Mouse (Mus musculus) CH12.LX (cell line): Measurements from ENCODE around the gene Smco2. TPM values are rescaled to one million over a fixed set of nuclear protein-coding genes. Genes with fewer than 3 reads are reported as not detected.
A peak's percentile ranks its signal among the peaks of the same experiment; 100 is the strongest.

Experiments used
- DNase-seq: peaks from one replicate; pipeline ENCODE4 v3.0.0-alpha.2; 2013; ENCODE audit errors: extremely low read depth
- H3K27ac ChIP-seq: 2 replicates; pipeline ENCODE4 v1.5.1; 2012; ENCODE audit warnings: low read depth, mild to moderate bottlenecking, control low read depth, moderate library complexity; ENCODE audit not compliant: insufficient read depth
- H3K27me3 ChIP-seq: replicated peaks from 2 replicates; pipeline ENCODE3; 2012; ENCODE audit warnings: inconsistent platforms
- H3K36me3 ChIP-seq, 2 experiments: replicated peaks in 1 of 2; 2 replicates each; pipeline versions ENCODE3 to v1.6.1; 2012; ENCODE audit warnings: inconsistent platforms in 1 of 2, low read length in 1 of 2, mild to moderate bottlenecking in 1 of 2, mixed read lengths in 1 of 2, moderate library complexity in 1 of 2; ENCODE audit not compliant: control insufficient read depth in 1 of 2, insufficient read depth in 1 of 2
- H3K4me1 ChIP-seq, 2 experiments: 2 replicates each; pipeline ENCODE4 v1.6.1; 2012; ENCODE audit warnings: inconsistent platforms in 1 of 2, moderate library complexity in 1 of 2; ENCODE audit not compliant: insufficient read depth in 2 of 2, control insufficient read depth in 1 of 2
- H3K4me2 ChIP-seq: 2 replicates; pipeline ENCODE4 v1.6.1; 2012; ENCODE audit warnings: low read depth, mild to moderate bottlenecking, control low read depth; ENCODE audit not compliant: poor library complexity, insufficient read depth, severe bottlenecking
- H3K4me3 ChIP-seq, 3 experiments: fragments of 150-350 bp in 1 of 3; sonication (generic) in 1 of 3; replicated peaks in 1 of 3; 2 replicates each; pipeline versions ENCODE3 to v1.5.1; 2011 to 2012; ENCODE audit warnings: low read depth in 2 of 3, low read length in 2 of 3, mild to moderate bottlenecking in 2 of 3, moderate library complexity in 2 of 3, control low read depth in 1 of 3, improper control_type of control experiment in 1 of 3, inconsistent platforms in 1 of 3, mixed read lengths in 1 of 3; ENCODE audit not compliant: poor library complexity in 1 of 3
- H3K79me2 ChIP-seq: replicated peaks from 2 replicates; pipeline ENCODE4 v1.6.1; 2012; ENCODE audit warnings: mild to moderate bottlenecking, moderate library complexity; ENCODE audit not compliant: control insufficient read depth, poor library complexity, insufficient read depth, severe bottlenecking; ENCODE audit errors: extremely low read depth
- H3K9ac ChIP-seq: 2 replicates; pipeline ENCODE4 v1.6.1; 2012; ENCODE audit warnings: low read depth, mild to moderate bottlenecking, control low read depth, moderate library complexity; ENCODE audit not compliant: insufficient read depth
- H3K9me3 ChIP-seq: replicated peaks from 2 replicates; pipeline ENCODE3; 2012; ENCODE audit warnings: low read length, inconsistent platforms, mixed read lengths
- BHLHE40 ChIP-seq: IDR thresholded peaks from 2 replicates; pipeline ENCODE4 v1.6.1; 2011; ENCODE audit warnings: mild to moderate bottlenecking, low read depth, low read length, improper control_type of control experiment
- CHD2 ChIP-seq: IDR thresholded peaks from 2 replicates; pipeline ENCODE4 v1.6.1; 2011; ENCODE audit warnings: low read length, improper control_type of control experiment
- E2F4 ChIP-seq: IDR thresholded peaks from 2 replicates; pipeline ENCODE4 v1.6.1; 2011; ENCODE audit warnings: low read depth, low read length, improper control_type of control experiment; ENCODE audit not compliant: insufficient replicate concordance
- EP300 ChIP-seq: IDR thresholded peaks from 2 replicates; pipeline ENCODE4 v1.6.1; 2011; ENCODE audit warnings: low read length, improper control_type of control experiment
- ETS1 ChIP-seq: conservative IDR thresholded peaks from 2 replicates; pipeline ENCODE4 v1.6.1; 2012; ENCODE audit warnings: low read depth, mild to moderate bottlenecking, inconsistent platforms, low read length, improper control_type of control experiment, moderate library complexity
- GABPA ChIP-seq: IDR thresholded peaks from 2 replicates; pipeline ENCODE4 v1.6.1; 2012; ENCODE audit warnings: low read depth, low read length, improper control_type of control experiment, inconsistent platforms; ENCODE audit not compliant: insufficient replicate concordance
- IRF4 ChIP-seq: IDR thresholded peaks from 2 replicates; pipeline ENCODE4 v1.6.1; 2014; ENCODE audit warnings: low read depth, mild to moderate bottlenecking, inconsistent platforms, low read length, improper control_type of control experiment
- JUN ChIP-seq: IDR thresholded peaks from 2 replicates; pipeline ENCODE4 v1.6.1; 2011; ENCODE audit warnings: low read depth, mild to moderate bottlenecking, low read length, improper control_type of control experiment, moderate library complexity; ENCODE audit not compliant: insufficient read depth
- JUND ChIP-seq: conservative IDR thresholded peaks from 2 replicates; pipeline ENCODE4 v1.6.1; 2011; ENCODE audit warnings: low read depth, low read length, improper control_type of control experiment
- MAZ ChIP-seq: IDR thresholded peaks from 2 replicates; pipeline ENCODE4 v1.6.1; 2012; ENCODE audit warnings: low read depth, mild to moderate bottlenecking, inconsistent platforms, low read length, improper control_type of control experiment, moderate library complexity
- MEF2A ChIP-seq: IDR thresholded peaks from 2 replicates; pipeline ENCODE4 v1.6.1; 2014; ENCODE audit warnings: low read depth, mild to moderate bottlenecking, inconsistent platforms, low read length, improper control_type of control experiment, borderline replicate concordance
- POLR2AphosphoS2 ChIP-seq: IDR thresholded peaks from 2 replicates; pipeline ENCODE4 v1.6.1; 2011; ENCODE audit warnings: low read depth, low read length, improper control_type of control experiment
- RCOR1 ChIP-seq: conservative IDR thresholded peaks from 2 replicates; pipeline ENCODE4 v1.6.1; 2012; ENCODE audit warnings: low read depth, mild to moderate bottlenecking, inconsistent platforms, low read length, improper control_type of control experiment
- SMC3 ChIP-seq: IDR thresholded peaks from 2 replicates; pipeline ENCODE4 v1.6.1; 2011; ENCODE audit warnings: low read depth, low read length, improper control_type of control experiment
- TBP ChIP-seq: conservative IDR thresholded peaks from 2 replicates; pipeline ENCODE4 v1.6.1; 2011; ENCODE audit warnings: low read depth, low read length, improper control_type of control experiment
- TCF12 ChIP-seq: IDR thresholded peaks from 2 replicates; pipeline ENCODE4 v1.6.1; 2014; ENCODE audit warnings: low read depth, mild to moderate bottlenecking, inconsistent platforms, low read length, improper control_type of control experiment
- ZKSCAN1 ChIP-seq: IDR thresholded peaks from 2 replicates; pipeline ENCODE4 v1.6.1; 2012; ENCODE audit warnings: low read depth, inconsistent platforms, low read length, improper control_type of control experiment, borderline replicate concordance
- ZMIZ1 ChIP-seq: IDR thresholded peaks from 2 replicates; pipeline ENCODE4 v1.6.1; 2012; ENCODE audit warnings: low read depth, mild to moderate bottlenecking, inconsistent platforms, low read length, improper control_type of control experiment
- ZNF384 ChIP-seq: IDR thresholded peaks from 2 replicates; pipeline ENCODE4 v1.6.1; 2012; ENCODE audit warnings: low read depth, low read length, improper control_type of control experiment, inconsistent platforms
- dilution Hi-C: fragments of 300-500 bp; cut with MboI; formaldehyde crosslinking; loops from 2 replicates; pipeline ENCODE4 v1.14.3; 2020; ENCODE audit warnings: low sequenced_read_pairs; ENCODE audit not compliant: extremely low pct_unique_long_range_greater_than_20kb, extremely low pct_ligation_motif_present
- in situ Hi-C: fragments of 300-500 bp; cut with MboI; formaldehyde crosslinking; loops from 3 replicates; pipeline ENCODE4 v1.14.3; 2019; ENCODE audit warnings: low sequenced_read_pairs, low pct_ligation_motif_present, low pct_unique_long_range_greater_than_20kb, mixed read lengths
- polyA plus RNA-seq: library from polyadenylated mRNA; unstranded; fragments of >175 nt; gene quantifications from 2 replicates; pipeline ENCODE4 v1.2.1, GENCODE M21; 2012; ENCODE audit warnings: low read depth; ENCODE audit not compliant: insufficient read length
- total RNA-seq, 2 experiments: library from RNA; depleted of rRNA; stranded (reverse); fragments of 300-350 nt in 1 of 2; fragments of >200 nt in 1 of 2; gene quantifications; 2 replicates each; pipeline ENCODE4 v1.2.3; 2012 to 2014

Gene Smco2
- total RNA-seq (2012; rRNA removed) (not detected in 2 replicates), total RNA-seq (2014; rRNA removed) (not detected in 2 replicates), polyA plus RNA-seq (not detected in 2 replicates)

DNA sequence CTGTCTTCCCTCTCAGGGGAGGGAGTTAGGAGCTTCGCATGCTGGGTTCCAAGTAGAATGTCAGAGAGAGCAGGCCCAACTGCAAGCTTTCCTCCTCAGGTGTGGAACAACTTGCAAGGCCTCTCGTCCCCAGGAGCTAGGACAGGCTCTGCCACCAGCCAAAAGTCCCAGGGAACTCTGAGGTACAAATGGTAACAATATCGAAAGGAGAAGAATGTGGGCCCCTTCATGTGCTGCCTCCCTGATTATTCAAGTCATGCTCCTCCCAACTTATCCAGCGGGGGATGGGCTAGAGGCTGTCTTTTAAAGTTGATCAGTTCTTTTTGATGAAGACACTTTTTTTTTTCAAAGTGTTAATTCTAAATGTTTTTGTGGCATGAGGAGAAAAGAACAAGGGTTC lies at the start of gene Smco2:
Smco2 (plus strand) TSS at position 55 of the 400 bp plus-strand sequence.
- no peak for DNase-seq
- no peak for TF ChIP-seq MAZ
- TF ChIP-seq ZMIZ1 = no peak
- no peak for TF ChIP-seq ZKSCAN1
- TF ChIP-seq E2F4 = no peak
- TF ChIP-seq JUN = no peak
- TF ChIP-seq, all 38 proteins: peak for 0
- Histone ChIP-seq H3K9me3 (peaks cover under 1% of the 10 kb centered on the region), H3K4me2 (no peak within 1 kb of the TSS), H3K9ac (no peak within 1 kb of the TSS), H3K27ac (no peak within 1 kb of the TSS), H3K4me1 (peaks cover 2 to 16% of the 10 kb centered on the region in 2 experiments; a peak in 2 of 4 replicates), H3K27me3 (no peaks in the 10 kb centered on the region), H3K4me3 (no peak within 1 kb of the TSS), H3K36me3 (no peaks in the 10 kb centered on the region), H3K79me2 (no peaks in the 10 kb centered on the region)
- dilution Hi-C loops (no loop called here), in situ Hi-C loops (no loop called here)

DNA sequence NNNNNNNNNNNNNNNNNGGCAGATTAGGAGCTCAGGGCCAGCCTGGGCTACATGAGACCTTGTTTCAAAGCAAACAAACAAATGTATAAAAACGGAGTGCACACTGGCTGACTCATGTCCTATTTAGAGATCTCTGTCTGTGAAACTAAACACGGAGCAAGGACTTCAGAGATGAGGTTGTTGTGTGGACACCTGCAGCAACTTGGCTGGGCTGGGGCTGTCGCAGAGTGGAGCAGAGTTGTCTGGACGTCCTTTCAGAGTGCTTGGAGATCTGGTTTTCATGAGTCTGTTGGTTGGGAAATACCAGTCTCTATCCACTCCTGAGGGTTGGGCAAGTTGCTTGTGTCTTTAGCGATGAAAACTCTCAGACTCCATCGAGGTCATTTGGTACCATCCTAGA lies 39.9 kb upstream of the Smco2 start:
- Histone ChIP-seq H3K4me3 (no peak overlapping the region), H3K27ac (no peak overlapping the region), H3K4me1 (peaks cover 11 to 20% of the 10 kb centered on the region in 2 experiments), H3K9me3 (no peaks in the 10 kb centered on the region), H3K4me2 (no peak overlapping the region), H3K27me3 (no peaks in the 10 kb centered on the region), H3K9ac (no peak overlapping the region)
- dilution Hi-C loops = no loop called here
- no peak for DNase-seq
- TF ChIP-seq CHD2 = no peak
- 0 out of 2 replicates have a peak, but pooled peaks have one; percentile 45 for TF ChIP-seq MEF2A
- TF ChIP-seq TCF12 = no peak
- no peak for TF ChIP-seq ETS1
- TF ChIP-seq GABPA = no peak
- no peak for TF ChIP-seq SMC3
- TF ChIP-seq EP300 = no peak
- TF ChIP-seq, all 38 proteins: peak for 1
- H3K79me2 ChIP-seq = no peaks in the 10 kb centered on the region
- in situ Hi-C loops = no loop called here
- H3K36me3 ChIP-seq = no peaks in the 10 kb centered on the region

DNA sequence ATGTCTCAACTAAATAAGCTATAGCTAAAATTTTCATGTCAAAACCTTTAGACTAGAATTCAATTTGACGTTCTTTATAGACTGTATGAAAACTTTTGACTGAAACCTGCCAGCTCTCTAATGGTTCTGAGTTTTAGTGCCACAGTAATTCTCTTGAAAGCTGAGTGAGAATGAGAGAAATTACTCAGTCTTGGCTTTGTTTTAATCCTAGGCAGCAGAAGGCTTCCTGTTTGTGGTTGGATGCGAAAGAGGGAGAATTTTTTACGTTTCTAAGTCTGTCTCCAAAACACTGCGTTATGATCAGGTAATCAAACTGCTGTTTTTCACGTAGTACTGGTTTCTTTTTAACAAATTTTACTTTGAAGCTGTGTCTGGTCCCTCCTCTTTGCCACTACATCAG lies 36.9 kb upstream of the Smco2 start:
- Histone ChIP-seq H3K9me3 (no peaks in the 10 kb centered on the region), H3K4me3 (no peak overlapping the region), H3K9ac (no peak overlapping the region; the same call in 1 of the 2 replicates), H3K4me1 (peaks cover 11 to 19% of the 10 kb centered on the region in 2 experiments), H3K79me2 (no peaks in the 10 kb centered on the region), H3K27me3 (no peaks in the 10 kb centered on the region), H3K27ac (no peak overlapping the region), H3K36me3 (no peaks in the 10 kb centered on the region), H3K4me2 (no peak overlapping the region; the same call in 1 of the 2 replicates)
- dilution Hi-C loops = no loop called here
- in situ Hi-C loops = no loop called here
- DNase-seq = peak; percentile 32
- TF ChIP-seq TBP (no peak), POLR2AphosphoS2 (no peak), JUND (peak; percentile 69; the same call in 1 of the 2 replicates), JUN (peak; percentile 61; the same call in 1 of the 2 replicates), IRF4 (peak; percentile 83), RCOR1 (peak; percentile 66; the same call in 1 of the 2 replicates), EP300 (peak; percentile 81), BHLHE40 (peak; percentile 40; the same call in 1 of the 2 replicates), ZNF384 (peak; percentile 36; the same call in 1 of the 2 replicates), ETS1 (peak; percentile 42)
